In the genomic region with DNA sequence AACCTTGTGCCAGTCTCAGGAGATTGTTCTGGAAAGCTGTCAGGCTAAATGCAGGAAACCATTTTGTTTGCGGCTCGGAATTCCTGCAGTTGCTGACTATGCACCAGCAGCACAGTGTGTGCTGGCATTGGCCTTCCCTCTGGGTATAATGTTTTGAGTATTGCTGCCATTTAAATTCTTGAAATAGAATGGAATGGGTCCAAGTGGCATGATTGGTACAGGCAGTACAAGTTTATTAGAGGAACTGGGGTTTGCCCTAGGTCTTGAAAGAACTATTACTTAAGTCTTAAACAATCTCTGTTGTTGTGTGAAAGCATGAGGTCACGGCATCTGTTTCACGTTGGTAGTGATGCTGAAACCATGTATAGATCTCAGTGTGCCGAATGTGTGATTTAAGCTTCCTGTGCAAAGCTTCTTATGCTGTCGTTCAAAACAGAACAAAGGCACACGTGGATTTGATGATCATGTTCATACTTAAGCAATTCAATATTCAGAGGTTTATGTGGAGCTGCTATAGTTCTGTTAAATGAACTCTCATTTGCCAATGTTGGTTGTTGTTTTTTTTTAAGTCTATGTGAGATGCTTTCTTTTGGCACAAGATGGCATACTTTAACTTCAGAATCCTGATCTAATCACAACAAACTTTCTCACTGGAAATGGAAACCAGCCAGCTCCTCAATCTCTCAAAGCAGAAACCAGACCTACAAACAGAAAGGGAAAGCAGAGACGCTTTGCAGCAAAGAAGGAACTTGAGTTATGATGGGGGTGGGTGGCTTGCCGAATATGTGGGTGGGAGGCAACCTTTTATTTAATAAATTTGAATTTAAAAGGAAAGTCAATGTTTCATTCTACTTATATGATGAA, we compare ENCODE assay signal across 10 mouse cellular contexts.
DNase-seq lines count a peak whose midpoint lies in the region; ATAC-seq lines count a peak whose summit lies in the region.
"Had no signal": no experiment of that assay in that cellular context is flagged by ENCODE, and none has a peak within 500 bp of the region (broad histone marks: within the 10 kb centered on the region; RNA-seq: fewer than 3 reads in every experiment).

No protein-coding gene starts in this region.

- no peak overlapping the region for H3K9ac ChIP-seq in limb, embryonic 13.5 days
- H3K9ac ChIP-seq in heart, embryonic 13.5 days = no peak overlapping the region
- H3K9ac ChIP-seq in neural tube, embryonic 15.5 days (replicated peaks) = no peak overlapping the region
- H3K9ac ChIP-seq: liver, embryonic 12.5 days; midbrain, embryonic 15.5 days had no signal

- H3K27ac ChIP-seq in limb, embryonic 13.5 days = no peak overlapping the region
- no peak overlapping the region for H3K27ac ChIP-seq in limb, embryonic 10.5 days
- H3K27ac ChIP-seq in heart, embryonic 13.5 days (replicated peaks) = peak overlapping the region; percentile 48
- no peak overlapping the region for H3K27ac ChIP-seq in neural tube, embryonic 15.5 days (replicated peaks)
- H3K27ac ChIP-seq: liver, embryonic 12.5 days; midbrain, embryonic 15.5 days had no signal

- no peaks in the 10 kb centered on the region for H3K9me3 ChIP-seq in limb, embryonic 13.5 days
- no peaks in the 10 kb centered on the region for H3K9me3 ChIP-seq in limb, embryonic 10.5 days (replicated peaks)
- H3K9me3 ChIP-seq in heart, embryonic 13.5 days = no peaks in the 10 kb centered on the region
- no peaks in the 10 kb centered on the region for H3K9me3 ChIP-seq in neural tube, embryonic 15.5 days (replicated peaks)
- H3K9me3 ChIP-seq: liver, embryonic 12.5 days; midbrain, embryonic 15.5 days had no signal

- no peaks in the 10 kb centered on the region for H3K36me3 ChIP-seq in limb, embryonic 13.5 days
- no peaks in the 10 kb centered on the region for H3K36me3 ChIP-seq in limb, embryonic 10.5 days
- H3K36me3 ChIP-seq in heart, embryonic 13.5 days = no peaks in the 10 kb centered on the region
- H3K36me3 ChIP-seq in neural tube, embryonic 15.5 days = no peaks in the 10 kb centered on the region
- H3K36me3 ChIP-seq: liver, embryonic 12.5 days; midbrain, embryonic 15.5 days had no signal

- no peaks in the 10 kb centered on the region for H3K27me3 ChIP-seq in limb, embryonic 13.5 days
- H3K27me3 ChIP-seq in limb, embryonic 10.5 days (ENCODE audit: low read depth, poor library complexity, severe bottlenecking) = no peaks in the 10 kb centered on the region
- no peaks in the 10 kb centered on the region for H3K27me3 ChIP-seq in heart, embryonic 13.5 days (replicated peaks)
- no peaks in the 10 kb centered on the region for H3K27me3 ChIP-seq in neural tube, embryonic 15.5 days (replicated peaks)
- H3K27me3 ChIP-seq: liver, embryonic 12.5 days; midbrain, embryonic 15.5 days had no signal

- 40% methylated on average over 9 of the region's 9 CpGs for WGBS in limb, embryonic 13.5 days
- WGBS in limb, embryonic 10.5 days = 88% methylated on average over 9 of the region's 9 CpGs
- WGBS in heart, embryonic 13.5 days = 65% methylated on average over 9 of the region's 9 CpGs
- WGBS in neural tube, embryonic 15.5 days = 71% methylated on average over 9 of the region's 9 CpGs

- no peak overlapping the region for H3K4me3 ChIP-seq in limb, embryonic 13.5 days
- no peak overlapping the region for H3K4me3 ChIP-seq in limb, embryonic 10.5 days
- no peak overlapping the region for H3K4me3 ChIP-seq in heart, embryonic 13.5 days
- H3K4me3 ChIP-seq in neural tube, embryonic 15.5 days (replicated peaks) = no peak overlapping the region
- H3K4me3 ChIP-seq: liver, embryonic 12.5 days; midbrain, embryonic 15.5 days had no signal

- peak; percentile 12 to 15 for DNase-seq in cerebellum, postnatal 25 days
- DNase-seq in cerebellum, postnatal 4 days (ENCODE audit: low spot score in 2 of 2) = no peak
- DNase-seq in limb, embryonic 10.5 days (ENCODE audit: low spot score) = no peak
- no peak for DNase-seq in lung, postnatal 25 days (ENCODE audit: low spot score)
- no peak for DNase-seq in kidney, postnatal 4 days

- no peak overlapping the region; the same call in 1 of the 2 replicates for H3K4me2 ChIP-seq in limb, embryonic 13.5 days (replicated peaks)
- peak overlapping the region; percentile 20; the same call in 1 of the 2 replicates for H3K4me2 ChIP-seq in heart, embryonic 13.5 days
- no peak overlapping the region for H3K4me2 ChIP-seq in neural tube, embryonic 15.5 days
- H3K4me2 ChIP-seq: liver, embryonic 12.5 days; midbrain, embryonic 15.5 days had no signal

- 0 out of 2 replicates have a peak, but pooled peaks cover 6% of the 10 kb centered on the region for H3K4me1 ChIP-seq in limb, embryonic 13.5 days
- H3K4me1 ChIP-seq in limb, embryonic 10.5 days = no peaks in the 10 kb centered on the region
- peaks cover 6% of the 10 kb centered on the region; the same call in 1 of the 2 replicates for H3K4me1 ChIP-seq in heart, embryonic 13.5 days
- no peaks in the 10 kb centered on the region for H3K4me1 ChIP-seq in neural tube, embryonic 15.5 days
- H3K4me1 ChIP-seq: liver, embryonic 12.5 days; midbrain, embryonic 15.5 days had no signal

- ATAC-seq in limb, embryonic 13.5 days (ENCODE audit: low FRiP score, low read depth) = peak; percentile 81
- ATAC-seq in heart, embryonic 13.5 days (ENCODE audit: extremely low read depth, insufficient number of reproducible peaks, low FRiP score, low TSS enrichment) = no peak
- peak; percentile 35; the same call in 1 of the 2 replicates for ATAC-seq in neural tube, embryonic 15.5 days (ENCODE audit: low FRiP score)
- ATAC-seq: liver, embryonic 12.5 days; midbrain, embryonic 15.5 days had no signal

Comparison
In these comparisons a context has a peak if more than half of its experiments do, and no peak if none do; other contexts are left out.
1. DNase-seq: peak in cerebellum, postnatal 25 days (2 of 2); none in cerebellum, postnatal 4 days (0 of 2), limb, embryonic 10.5 days (single experiment), lung, postnatal 25 days (single experiment) and kidney, postnatal 4 days (0 of 2).